Mouse (Mus musculus) megakaryocyte, embryonic 14.5 days (primary cell): ENCODE measurements around the gene Kbtbd13.

Experiments used
- FLI1 ChIP-seq: IDR thresholded peaks from 2 replicates; pipeline ENCODE4 v1.6.1; 2012; ENCODE audit warnings: low read length, inconsistent platforms, mixed read lengths
- GATA1 ChIP-seq: IDR thresholded peaks from 3 replicates; pipeline ENCODE4 v1.6.1; 2012; ENCODE audit warnings: mixed read lengths, low read length, inconsistent platforms, borderline replicate concordance

- no peak for TF ChIP-seq GATA1
- no peak for TF ChIP-seq FLI1
Measured at GRCm38 (mm10) chr9:65356971-65357370, 34.5 kb downstream of the Kbtbd13 start.
